Mouse (Mus musculus): ENCODE results near the gene Nup98.

Gene Nup98

DNA sequence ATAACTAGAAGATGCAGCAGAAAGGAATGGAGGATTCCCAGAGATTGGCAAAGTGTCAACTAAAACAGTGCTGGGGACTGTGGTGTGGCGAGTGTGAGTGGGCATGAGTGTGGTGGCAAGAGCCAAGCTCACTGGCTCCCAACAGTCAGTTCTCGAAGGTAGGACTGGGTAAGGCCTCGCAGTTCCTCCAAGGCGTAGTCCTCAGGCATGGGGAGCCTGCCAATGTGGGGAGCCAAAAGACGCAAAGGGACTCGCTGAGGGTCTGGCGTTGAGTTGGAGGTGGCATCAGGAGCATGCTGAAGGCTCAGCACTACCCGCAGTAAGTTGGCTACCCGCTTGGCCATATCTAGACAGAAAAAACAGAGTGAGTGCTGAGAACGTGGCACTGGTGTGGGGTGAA, 89.7 kb downstream of the Nup98 start:
- DNase-seq (ENCODE audit: low spot score in 2 of 2): no peak

DNA sequence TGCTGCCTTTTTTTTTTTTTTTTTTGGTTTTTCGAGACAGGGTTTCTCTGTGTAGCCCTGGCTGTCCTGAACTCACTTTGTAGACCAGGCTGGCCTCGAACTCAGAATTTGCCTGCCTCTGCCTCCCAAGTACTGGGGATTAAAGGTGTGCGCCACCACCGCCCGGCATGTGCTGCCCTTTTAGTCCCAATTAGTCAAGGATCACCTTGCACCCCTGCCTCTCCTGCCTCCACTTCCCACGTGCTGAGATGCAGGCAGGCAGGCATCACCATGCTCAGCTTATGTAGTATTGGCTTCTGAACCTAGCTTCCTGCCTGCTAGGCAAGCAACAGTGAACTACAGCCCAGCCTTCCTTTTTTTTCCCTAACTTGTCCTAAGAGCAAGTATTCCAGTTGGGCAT, 92.6 kb downstream of the Nup98 start:
- DNase-seq (ENCODE audit: low spot score in 2 of 2): no peak

DNA sequence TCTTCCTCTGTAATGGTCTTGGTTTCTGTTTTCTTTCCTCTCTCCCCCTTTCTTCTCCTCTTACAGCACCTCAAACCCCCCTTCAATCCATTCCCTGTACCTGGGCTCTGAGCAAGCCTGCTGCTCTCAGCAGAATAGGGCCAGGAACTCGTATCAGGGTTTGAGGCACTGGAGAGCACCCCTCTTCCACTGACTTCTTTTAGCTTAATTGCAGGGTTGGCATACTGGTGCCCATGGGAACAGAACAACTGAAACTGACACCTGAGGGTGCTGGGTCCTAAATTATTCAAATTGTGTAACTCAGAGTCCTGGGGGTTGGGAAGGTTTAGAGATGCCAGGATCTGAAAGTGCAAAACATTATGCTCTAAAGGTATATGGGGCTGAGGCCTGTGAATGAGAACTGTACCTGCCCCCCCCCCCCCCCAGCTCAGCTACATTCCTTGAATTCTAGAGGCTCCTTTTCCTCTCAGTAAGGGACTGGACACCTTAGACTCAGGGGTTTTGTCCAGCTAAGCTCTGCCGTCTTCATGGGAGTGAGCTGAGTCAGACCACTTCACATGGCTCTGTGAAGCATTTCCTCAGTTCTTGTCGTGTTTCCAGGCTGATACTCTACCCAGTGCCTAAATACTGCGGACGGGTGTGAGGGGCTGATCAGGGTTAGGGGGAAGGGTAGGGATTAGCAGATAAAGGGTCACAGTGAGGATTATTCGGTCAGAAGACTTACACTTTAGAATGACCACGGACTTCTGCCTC, 93.2 kb downstream of the Nup98 start, which contains the start of gene Chrna10:
TSS of gene Chrna10 (minus strand) at position 250 of the 753 bp plus-strand sequence.
- DNase-seq (ENCODE audit: low spot score in 2 of 2): no peak

DNA sequence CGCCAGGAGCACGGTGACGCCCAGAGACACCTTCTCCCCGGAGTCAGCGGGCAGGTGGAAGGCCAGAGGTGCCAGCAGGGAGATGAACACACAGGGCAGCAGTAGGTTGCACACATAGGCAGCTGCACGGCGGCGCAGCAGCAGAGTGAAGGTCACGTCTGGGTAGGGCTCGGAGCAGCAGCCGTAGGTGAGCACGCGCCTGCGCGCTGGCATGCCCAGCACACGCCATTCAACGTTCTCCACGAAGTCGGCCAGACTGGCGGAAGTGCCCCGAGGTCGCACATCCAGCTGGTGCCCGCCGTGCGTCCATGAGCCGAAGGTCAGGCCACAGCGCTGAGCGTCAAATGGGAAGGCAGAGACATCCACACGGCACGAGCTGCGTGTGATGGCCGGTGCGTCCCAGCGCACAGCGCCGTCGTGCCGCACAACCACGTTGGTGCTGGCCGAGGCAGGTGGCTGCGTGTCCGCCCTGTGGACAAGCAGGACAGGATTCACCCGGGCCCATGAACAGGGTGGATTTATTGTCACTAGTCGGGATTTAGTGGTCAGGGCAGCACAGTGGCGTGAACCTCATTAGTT, 96.7 kb downstream of the Nup98 start:
- DNase-seq (ENCODE audit: low spot score in 2 of 2): no peak

DNA sequence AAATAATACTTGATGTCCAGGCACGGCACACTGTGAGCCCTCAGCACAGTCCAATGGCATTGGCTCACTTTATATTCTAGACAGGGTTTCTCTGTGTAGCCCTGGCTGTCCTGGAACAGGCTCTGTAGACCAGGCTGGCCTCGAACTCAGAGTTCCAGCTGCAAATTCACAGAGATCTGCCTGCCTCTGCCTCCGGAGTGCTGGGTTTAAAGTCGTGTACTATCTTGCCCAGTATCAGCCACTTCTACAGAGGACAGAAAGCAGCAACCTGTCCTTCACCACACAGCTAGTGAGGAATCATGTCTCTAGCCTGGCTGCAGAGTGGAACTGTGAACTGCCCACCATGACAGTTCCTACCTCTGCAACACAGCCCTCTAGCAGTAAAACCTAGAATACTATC, 100.2 kb downstream of the Nup98 start:
- DNase-seq (ENCODE audit: low spot score in 2 of 2): no peak

DNA sequence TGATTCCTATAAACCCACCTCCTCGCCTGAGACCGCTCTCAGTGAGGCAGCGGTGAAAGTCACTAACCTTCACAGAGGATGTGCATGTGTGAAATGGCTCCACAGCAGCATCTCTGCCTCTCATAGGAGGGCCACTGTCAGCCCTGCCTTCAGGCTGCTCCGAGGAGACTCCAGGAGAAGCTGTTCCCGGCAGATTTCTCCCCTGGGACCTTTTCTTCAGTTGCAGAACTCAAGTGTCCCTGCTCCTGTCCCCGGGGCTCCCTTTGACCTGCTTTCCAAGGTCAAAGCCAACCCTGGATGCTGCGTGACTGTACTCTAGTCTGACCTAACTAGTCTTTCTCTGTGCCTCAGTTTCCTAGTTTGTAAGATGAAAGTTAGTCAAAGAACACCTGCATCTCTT, 100.8 kb downstream of the Nup98 start, which contains the start of gene Art5:
TSS of gene Art5 (minus strand) at position 319 of the 400 bp plus-strand sequence.
- DNase-seq (ENCODE audit: low spot score in 2 of 2): no peak

DNA sequence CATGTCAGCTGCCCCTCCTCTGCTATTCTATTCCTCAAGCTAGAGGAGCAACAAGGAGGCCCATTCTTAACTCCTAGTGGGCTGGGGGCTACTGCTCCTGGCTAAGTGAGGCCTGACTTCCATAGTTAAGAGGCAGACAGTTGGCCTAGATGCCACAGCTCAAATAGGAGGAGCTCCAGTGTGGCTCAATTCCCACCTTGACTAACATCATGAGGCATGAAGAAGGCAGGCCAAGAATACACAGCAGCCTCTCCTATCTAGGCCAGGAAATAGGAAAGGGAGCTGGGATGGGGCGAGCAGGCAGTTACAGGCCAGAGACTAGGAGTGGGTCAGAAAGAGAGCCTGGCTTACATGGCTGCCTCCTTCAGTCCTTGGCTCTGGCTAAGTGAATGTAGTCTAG, 101.8 kb downstream of the Nup98 start:
- no peak for DNase-seq (ENCODE audit: low spot score in 2 of 2)

DNA sequence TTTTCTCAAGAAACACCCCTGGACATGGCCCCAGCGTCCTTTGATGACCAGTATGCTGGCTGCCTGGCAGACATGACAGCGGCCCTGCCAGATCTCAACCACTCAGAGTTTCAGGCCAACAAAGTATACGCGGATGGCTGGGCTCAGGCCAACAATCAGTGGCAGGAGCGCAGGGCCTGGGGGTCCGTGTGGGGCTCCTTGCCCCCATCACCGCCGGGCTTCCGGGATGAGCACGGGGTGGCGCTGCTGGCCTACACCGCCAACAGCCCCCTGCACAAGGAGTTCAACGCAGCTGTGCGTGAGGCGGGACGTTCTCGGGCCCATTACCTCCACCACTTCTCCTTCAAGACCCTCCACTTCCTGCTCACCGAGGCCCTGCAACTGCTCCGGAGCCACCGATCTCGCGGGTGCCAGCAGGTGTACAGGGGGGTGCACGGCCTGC, 103.3 kb downstream of the Nup98 start:
- DNase-seq (ENCODE audit: low spot score in 2 of 2): no peak

DNA sequence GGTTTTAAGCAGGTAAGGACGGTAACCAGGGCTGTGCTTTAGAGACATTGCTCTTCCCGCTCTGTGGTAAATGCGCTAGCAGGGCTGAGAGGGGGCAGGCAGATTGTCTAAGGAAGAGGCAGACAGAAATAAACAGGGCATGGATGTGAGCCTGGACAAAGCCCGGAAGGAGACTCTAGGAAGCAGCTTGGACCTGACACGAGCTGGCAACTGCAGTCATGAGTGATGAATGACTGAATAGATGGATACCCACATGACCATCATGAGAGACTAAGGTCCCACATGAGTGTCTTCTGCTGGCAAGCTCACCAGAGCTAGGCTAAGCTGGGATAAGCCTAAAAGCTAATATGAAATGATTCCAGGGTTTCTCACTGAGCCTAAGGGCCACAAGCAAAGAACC, 105.8 kb downstream of the Nup98 start:
- DNase-seq (ENCODE audit: low spot score in 2 of 2): no peak

DNA sequence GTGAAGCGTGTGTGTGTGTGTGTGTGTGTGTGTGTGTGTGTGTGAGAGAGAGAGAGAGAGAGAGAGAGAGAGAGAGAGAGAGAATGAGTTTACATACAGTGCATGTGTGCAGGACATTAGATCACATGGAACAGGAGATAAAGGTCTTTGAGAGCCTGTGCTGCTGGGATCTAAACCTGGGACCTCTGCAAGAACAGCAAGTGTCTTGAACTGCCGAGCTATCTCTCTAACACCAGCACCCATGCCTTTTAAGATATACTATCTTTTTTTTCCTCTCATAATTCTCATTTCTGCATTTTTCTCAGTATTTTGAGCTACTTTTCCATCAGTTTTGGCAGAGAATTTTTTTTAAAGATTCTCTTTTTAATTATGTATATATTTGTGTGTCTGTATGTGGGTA, 106.4 kb downstream of the Nup98 start:
- no peak for DNase-seq (ENCODE audit: low spot score in 2 of 2)

DNA sequence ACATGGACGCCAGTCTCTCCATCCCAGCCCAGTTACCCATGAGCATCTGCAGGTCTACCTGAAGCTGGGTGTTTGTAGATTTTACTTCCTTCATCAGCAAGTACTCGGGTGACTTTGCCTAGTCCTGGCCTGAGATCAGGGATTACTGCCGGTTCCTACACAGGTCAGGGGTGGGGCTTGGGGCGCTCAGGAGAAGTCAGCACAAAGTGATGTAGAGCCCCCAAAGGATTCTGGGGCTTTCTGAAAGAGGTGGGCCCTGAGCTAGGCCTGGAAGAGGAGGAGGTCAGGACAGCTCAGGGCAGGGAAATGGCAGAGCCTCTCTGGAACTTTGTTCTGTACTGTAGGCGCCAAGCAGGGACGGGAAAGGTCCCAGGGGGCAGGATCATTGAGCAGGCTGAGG, 107.3 kb downstream of the Nup98 start:
- no peak for DNase-seq (ENCODE audit: low spot score in 2 of 2)

DNA sequence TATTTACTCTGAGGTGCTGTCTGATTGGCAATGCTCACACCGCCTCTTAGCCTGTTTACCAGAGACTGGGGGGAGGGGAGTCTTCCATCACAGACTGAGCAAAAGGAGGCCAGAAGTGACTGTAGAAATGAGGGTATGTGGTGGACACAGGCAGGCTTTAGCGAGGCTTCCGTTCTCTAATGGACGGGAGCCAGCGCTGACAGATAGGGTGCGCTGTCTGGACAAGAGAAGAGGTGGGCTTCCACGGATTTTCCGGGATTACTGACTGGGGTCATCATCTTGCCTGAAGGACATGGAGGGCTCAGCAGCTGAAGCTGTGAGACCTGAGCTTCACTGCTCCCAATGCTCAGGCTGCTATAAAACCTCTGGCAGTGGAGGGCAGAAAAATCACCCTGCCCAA, 107.7 kb downstream of the Nup98 start:
- no peak for DNase-seq (ENCODE audit: low spot score in 2 of 2)

DNA sequence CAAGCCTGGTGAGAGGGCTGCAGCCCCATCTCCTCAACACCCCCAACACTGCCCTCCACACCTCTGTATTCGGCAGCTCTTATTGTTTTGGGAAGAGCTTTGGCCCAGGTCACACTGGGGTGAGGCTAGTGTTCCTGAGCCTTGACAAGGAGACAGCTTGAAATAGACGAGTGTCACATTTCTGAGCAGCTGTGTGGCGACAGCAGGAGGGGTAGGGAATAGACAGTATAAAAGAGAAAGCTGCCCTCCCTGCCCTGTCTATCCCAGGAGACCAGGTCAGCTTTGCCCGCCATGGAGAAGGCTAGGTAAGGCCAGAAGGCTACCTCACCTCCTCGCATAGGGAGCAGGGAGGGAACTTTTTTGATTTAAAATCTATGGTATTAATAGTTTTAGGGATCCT, 108.5 kb downstream of the Nup98 start, which contains the start of gene Art1:
TSS of gene Art1 (plus strand) at position 257 of the 400 bp plus-strand sequence.
- no peak for DNase-seq (ENCODE audit: low spot score in 2 of 2)

DNA sequence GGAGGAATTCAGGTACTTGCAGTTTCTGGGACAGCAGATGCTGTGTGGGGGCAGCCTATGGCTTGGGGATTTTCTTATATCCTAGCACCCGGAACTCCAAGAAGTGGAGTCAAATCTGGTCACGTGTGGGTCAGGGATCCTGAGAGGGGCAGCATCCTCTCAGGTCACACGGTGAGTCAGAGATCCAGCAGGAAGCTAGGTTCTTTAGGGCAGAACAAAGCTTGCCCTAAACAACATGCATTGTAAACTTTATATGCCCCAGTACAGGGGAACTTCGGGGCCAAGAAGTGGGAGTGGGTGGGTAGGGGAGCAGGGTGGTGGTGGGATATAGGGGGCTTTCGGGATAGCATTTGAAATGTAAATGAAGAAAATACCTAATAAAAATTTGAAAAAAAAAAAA, 109.1 kb downstream of the Nup98 start:
- DNase-seq (ENCODE audit: low spot score in 2 of 2): no peak

DNA sequence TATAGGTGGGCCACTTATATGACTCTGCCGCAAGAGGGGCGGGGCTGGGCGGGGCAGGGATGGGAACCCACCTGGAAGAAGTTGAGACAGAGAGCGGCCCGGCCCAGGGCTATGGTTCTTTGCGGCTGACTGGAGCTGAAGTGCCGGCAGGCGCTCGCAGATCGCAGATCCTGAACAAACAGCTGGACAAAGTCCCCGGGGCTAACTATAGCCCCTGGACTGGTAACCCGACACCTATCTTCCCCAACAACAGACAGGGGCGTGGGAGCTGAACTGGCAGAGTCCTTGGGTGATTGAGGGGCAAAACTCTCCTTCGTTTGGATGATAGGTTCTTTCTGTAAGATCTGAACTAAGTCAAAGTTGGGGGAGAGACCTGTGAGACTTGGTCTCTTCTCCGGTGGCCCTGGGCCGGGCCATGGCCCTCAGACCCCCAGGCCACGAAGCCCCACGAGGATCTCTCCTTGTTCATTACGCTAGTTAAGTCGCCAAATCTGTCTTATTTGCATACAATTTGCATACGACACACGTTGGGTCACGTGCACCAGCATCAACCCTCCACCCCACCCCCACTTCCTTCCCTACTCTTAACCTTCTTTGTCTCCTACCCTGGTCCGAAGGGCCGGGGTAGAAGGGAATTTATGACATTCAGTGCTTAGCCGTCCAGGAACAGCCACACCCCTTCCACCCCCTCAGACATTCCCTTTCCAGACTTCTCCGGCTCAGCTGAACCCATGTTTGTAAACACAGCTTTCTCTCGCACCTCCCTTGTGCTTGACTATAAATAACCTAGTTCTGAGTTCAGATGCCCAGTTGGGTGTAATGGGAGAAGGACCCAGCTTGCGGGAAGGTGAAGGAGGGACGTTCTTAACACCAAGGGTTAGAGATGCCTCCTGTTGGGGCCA, 110.0 kb downstream of the Nup98 start:
- DNase-seq (ENCODE audit: low spot score in 2 of 2): peak; percentile 25 to 49

DNA sequence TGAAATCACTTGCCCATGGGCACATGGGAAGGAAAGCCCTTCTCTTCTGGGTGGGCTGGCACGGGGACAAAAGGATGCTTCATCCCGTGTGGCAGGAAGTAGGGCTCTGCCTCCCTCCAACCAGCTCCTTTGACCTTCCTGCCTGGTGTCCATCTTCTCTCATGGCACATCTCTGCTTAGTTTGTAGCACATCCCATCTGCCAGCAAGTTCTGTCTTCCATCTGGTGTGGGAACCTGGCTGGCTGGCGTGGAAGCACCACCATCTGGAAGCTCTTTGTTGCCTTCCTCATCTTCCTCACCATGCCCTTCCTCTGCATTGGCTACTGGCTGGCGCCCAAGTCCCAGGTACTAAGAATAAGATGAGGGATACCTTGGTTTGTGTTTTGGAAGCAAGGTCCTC, 122.6 kb downstream of the Nup98 start:
- no peak for DNase-seq (ENCODE audit: low spot score in 2 of 2)

DNA sequence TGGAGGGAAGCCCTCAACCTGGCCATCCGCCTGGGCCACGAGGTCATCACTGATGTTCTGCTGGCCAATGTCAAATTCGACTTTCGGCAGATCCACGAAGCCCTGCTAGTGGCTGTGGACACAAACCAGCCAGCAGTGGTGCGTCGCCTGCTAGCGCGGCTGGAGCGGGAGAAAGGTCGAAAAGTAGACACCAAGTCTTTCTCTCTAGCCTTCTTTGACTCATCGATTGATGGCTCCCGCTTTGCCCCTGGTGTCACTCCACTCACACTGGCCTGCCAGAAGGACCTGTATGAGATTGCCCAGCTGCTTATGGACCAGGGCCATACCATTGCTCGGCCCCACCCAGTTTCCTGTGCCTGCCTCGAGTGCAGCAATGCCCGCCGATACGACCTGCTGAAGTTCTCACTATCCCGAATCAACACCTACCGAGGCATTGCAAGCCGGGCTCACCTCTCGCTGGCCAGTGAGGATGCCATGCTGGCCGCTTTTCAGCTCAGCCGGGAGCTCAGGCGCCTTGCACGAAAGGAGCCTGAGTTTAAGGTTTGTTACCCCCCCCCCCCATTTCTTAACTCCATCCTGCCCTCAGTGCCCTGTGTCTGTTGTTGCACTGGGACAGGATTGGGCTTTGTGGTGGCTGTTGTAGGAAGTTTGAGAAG, 125.8 kb downstream of the Nup98 start:
- DNase-seq (ENCODE audit: low spot score in 2 of 2): no peak

DNA sequence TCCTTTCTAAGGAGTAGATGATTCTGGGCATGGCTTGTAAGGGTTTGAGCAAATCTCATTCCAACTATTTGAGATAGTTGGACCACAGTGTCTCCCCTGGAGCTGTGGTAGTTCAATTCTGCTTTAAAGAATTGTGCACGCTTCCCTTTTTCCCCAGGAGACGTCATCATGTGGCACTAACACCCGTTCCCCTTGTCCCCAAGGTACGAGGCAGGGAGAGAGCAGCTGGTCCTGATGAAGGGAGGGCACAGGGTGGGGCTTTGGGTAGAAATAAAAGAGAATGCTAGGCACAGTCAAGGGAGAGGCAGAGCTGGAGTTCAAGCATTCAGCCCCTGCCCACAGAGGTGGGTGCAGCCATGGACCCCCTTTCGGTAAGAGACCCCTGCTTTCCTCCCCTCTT, 127.2 kb downstream of the Nup98 start, which contains the start of gene Trpc2:
TSS of gene Trpc2 (plus strand) at position 301 of the 400 bp plus-strand sequence.
- no peak for DNase-seq (ENCODE audit: low spot score in 2 of 2)

DNA sequence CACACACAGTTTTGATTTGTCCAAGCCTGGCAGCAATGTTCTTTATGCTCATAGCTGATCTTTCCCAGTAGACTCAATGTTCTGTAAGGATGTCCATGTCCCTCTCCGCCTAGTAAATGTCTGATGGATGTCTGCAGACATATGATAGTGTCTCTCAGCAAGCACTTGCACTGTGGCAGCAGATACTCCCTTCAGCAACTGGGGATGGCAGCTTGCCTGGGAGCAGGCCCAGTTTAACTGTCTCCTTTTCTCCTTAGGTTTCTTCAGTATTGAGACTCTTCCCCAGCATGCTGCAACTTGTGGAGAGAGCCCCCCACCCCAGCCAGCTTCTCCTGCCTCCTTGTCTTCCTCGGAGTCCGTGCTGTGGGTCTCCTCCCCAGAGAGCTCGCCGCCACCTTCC, 128.2 kb downstream of the Nup98 start:
- no peak for DNase-seq (ENCODE audit: low spot score in 2 of 2)

DNA sequence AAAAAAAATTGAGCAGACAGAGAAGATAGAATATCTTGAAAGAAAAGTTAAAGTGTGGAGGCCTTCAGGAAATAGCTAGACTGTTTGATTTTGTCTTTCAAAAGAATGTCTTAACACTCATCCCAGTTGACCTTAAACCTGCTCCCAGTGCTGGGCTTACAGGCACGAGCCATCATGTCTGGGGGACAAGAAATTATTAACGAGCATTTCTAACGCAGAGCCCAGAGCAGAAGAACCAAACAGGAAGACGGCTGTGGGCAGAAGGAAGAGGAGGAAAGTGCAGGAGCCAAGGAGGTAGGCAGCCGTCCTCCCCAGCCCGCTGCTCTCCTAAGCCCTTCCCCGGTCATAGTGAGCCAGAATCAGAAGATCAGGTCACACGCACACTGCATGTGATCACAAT, 129.7 kb downstream of the Nup98 start:
- no peak for DNase-seq (ENCODE audit: low spot score in 2 of 2)

DNA sequence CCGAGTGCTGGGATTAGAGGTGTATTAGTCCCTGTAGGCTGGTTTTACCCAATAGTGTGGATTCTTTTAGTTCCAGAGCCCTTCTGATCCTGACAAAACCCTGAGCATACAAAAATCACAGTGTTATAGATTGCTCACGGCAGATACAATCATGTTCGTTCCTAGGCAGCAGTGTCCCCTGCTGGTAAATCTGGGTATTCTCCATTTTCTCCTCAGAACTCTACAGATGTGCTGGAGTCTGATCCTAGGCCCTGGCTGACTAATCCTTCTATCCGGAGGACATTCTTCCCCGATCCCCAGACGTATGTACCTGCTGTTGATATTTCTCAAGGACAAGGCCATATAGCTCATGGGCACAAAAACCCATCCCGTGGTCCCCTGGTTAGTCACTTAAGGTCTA, 131.5 kb downstream of the Nup98 start:
- no peak for DNase-seq (ENCODE audit: low spot score in 2 of 2)

Measured in spleen, postnatal 36 days (tissue).